Mouse (Mus musculus): ENCODE results near the gene Rem1.
"Not testable (repeated sequence)": the region's sequence is repeated elsewhere in the genome, so short reads cannot be mapped to it uniquely, and the experiment has no call there.

Rem1 gene

DNA sequence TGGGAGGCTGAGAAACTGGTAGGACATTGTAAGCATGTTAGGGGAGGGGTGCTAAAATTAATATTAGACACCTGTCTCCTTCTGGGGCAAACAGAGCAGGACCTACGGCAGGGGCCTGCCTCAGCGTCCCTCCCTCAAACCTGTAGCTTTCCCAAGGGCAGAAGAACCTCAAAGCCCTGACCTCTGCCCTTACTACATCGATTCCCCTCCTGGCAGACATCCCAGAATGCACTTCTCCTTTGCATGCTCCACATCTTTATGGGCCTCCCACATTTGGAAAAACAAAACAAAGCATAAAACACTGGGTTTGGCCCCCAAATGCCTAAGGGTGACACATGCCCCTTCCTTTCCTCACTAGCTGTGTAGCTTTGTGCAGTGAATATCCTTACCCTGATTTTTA lies 2.5 kb downstream of the Rem1 start:
- DNase-seq (ENCODE audit: low read depth), result no peak

DNA sequence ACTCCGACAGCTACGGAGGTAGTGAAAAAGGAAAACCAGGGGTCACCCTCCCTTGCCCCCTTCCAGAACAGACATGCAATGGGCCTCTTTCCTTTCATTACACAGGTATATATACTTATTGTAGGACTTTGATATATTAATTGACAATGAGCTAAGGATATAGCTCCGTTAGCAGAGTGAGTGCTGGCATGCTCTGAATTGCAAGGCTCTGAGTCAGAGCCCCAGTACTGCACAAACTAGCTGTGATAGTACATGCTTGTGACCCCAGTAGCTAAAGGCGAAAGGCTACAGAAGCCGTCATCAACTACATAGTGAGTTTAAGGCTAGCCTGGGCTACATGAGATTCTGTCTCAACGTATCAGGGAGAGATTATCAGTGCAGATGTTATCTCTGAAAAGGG lies 3.2 kb downstream of the Rem1 start:
- DNase-seq (ENCODE audit: low read depth), result no peak

- DNase-seq (ENCODE audit: low read depth), result no peak
Observed at GRCm38 (mm10) chr2:152633334-152633733, 6.6 kb downstream of the Rem1 start.

DNA sequence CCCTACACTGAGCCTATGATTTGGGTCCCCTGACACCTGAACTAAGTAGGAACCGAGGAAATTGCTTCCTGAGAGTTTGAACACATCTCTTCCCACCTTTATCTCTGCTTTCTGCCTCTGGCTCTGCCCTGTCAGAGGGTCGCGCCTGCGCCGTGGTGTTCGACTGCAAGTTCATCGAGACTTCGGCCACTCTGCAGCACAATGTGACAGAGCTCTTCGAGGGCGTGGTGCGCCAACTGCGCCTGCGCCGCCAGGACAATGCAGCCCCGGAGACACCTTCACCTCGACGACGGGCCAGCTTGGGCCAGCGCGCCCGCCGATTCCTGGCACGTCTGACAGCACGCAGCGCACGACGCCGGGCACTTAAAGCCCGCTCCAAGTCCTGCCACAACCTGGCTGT lies 7.6 kb downstream of the Rem1 start:
- no peak for DNase-seq (ENCODE audit: low read depth)

DNA sequence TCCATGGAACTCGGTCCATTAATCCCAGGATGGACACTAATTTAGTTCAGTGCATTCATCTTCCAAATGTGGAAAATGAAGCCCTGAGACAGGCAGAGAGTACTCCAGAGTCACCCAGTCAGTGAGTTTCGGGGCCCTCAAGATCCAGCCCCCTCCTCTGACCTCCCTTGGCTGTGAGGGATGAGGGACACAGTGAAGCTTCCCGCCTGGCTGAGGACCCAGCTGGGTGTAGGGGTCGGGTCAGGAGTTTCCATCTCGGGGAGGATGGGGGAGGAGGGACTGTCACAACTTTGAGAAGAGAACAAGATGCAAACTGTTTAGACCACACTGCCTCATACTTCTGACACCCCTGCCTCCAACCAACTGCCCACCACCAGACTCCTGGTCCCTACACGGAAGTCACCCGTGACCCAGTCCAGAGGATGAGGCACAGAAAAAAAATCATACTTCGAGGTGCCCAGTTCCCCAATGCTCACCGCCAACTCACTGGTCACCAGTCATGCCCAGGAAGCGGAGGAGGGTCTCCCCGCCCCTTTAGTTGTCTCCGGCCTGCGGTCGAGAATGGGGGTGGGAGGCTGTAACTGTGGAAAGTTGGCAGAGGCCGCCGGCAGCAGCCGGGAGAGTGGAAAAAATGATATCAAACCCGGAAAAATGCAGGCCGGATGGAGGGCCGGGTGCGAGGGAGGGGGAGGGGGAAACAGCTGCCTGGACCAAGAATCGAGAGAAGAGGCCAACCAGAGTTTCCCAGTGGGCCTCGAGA lies 9.7 kb downstream of the Rem1 start:
- DNase-seq (ENCODE audit: low read depth), result no peak

- no peak for DNase-seq (ENCODE audit: low read depth)
Observed at GRCm38 (mm10) chr2:152637006-152637322, 10.2 kb downstream of the Rem1 start.

DNA sequence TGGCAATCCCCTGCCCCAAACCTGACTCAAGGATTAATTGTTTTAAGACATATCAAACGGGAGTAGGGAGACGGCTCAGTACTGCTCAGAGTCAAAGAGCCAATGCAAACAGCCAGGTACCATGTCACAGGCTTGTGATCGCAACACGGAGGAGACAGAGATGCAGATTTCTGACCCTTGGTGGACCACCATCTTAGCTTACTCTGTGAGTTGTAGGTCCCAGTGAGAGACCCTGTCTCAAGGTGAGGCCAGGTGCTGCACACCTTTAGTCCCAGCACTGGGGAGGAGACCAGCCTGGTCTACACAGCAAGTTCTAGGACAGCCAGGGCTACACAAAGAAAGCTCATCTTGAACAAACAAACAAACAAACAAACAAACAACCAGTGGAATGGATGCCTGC lies 10.6 kb downstream of the Rem1 start:
- no peak for DNase-seq (ENCODE audit: low read depth)

GRCm38 (mm10) chr2:152638865-152639264 lies 12.1 kb downstream of the Rem1 start:
- DNase-seq (ENCODE audit: low read depth), result no peak

GRCm38 (mm10) chr2:152639406-152640113 lies 12.8 kb downstream of the Rem1 start:
- DNase-seq (ENCODE audit: low read depth), result no peak

DNA sequence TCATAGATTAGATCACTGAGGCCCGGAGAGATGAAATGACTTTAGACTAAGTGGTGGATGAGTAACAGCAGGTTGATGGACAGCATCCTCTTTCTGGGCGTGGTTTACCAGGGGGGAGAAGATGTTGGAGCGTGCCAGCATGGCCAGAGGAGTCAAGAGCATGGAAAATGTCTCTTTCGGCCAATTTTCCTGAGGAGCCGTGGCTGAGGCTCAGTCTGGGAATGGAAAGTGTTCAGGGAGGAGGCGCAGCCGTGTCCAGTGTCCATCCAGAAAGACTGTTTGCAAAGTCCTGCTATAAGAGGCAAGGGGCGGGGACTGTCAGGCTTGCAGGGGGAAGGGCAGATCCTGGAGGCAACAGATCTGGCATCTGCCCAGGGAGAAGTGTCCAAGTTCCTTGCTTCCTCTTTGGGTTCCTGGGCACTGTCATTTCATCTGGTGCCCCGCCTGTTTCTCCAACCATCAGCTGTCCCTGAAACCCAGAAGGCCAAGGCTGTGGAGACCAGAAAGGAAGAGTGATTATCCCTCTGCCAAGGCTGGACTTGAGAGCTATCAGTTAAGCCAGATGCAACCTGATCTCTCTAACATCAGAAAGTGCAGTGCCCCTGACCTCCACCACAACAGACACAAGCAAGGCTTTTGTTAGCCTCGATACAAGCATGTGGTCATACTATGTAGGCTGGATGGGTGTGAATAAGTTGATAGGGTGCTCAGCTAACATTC lies 26.3 kb downstream of the Rem1 start:
- no peak for DNase-seq (ENCODE audit: low read depth)

DNA sequence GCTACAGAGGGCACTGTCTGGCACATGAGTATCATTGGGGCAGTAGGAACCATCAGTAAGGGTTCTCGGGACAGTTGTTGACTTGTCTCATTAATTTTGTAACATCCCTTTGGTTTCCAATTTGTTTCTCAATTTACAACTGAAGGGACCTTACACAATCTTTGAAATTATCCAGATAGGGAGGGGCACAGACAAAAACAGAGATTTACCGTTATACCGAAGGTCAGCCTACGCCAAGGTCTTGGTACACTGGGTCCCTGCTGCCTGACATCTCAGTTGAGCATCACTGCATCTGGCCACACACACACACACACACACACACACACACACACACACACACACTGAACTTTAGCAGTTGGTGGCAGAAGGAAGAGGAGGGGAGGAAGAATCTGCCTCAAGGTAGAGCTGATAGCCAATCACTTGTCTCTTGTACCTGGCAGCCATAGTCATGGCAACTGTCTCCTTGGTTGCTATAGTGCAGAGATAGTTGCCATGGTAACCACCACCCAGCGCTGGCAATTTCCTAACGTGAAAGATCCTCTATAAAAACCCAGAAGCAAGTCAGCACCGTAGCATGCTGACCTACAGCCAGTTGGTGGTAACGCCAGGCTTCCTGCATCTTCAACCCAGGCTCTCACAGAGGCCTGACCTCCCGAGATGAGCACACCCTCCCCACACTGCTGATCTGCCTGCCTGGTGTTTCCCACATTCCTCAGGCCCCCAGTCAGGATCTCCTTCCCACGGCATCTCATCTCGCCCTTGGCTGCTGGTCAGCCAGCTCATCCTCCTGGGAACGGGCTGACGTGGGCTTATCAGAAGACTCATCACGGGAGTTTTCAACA lies 27.3 kb downstream of the Rem1 start:
- DNase-seq (ENCODE audit: low read depth), result no peak

GRCm38 (mm10) chr2:152657398-152657797 lies 30.6 kb downstream of the Rem1 start:
- no peak for DNase-seq (ENCODE audit: low read depth)

DNA sequence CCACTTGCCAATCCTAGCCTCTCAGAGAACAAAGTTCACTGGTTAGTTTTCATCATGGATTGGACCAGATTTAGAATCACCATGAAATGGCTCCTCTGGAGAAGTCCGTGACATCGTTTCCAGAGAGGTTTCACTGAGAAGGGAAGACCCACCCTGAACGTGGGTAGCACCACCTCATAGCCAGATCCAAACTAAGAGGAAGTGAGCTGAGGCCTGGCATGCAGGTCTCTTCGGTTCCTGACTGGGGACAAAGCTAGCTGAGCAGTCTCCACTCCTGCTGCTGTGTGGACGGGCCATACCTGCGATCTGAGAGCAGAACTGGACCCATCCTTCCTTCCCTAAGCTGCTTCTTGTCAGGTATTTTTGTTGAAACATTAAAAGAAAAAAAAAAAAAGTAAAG lies 34.4 kb downstream of the Rem1 start:
- no peak for DNase-seq (ENCODE audit: low read depth)

DNA sequence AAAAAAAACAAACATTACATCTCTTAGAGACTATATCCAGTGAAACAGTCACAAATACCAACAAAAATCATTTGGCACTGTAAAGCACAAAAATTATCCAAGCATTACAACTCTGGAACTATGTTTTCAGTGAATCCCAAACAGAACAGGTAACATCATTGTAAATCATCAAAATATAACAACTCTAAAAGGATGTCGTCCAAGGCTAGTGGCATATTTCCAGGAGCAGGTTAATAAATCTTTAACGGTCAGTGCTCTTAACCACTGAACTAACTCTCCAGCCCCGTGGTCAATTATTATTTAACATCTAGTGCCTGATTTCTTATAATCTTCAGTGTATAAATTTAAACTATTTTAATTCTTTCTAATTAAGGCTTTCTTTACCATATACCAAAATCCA lies 39.4 kb downstream of the Rem1 start:
- DNase-seq (ENCODE audit: low read depth), result not testable (repeated sequence)

DNA sequence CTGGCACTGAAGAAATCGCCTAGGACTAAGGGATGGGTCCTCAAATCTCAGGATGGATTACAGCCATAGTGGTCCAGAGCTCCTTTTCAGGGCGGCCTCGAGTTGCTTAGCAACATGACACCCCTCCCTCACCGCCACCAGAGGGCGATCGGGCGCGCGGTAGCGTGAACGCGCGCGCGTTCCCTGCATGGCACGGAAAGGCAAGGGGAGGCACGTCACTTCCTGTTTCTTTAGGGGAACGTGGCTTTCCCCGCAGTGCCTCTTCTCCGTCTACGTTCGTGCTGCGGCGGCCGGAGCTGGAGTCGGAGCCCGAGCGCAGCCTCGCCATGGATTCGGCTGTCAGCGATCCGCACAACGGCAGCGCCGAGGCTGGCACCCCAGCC lies 42.5 kb downstream of the Rem1 start, which contains the start of gene H13:
TSS of gene H13 (plus strand) at position 206 of the 383 bp plus-strand sequence.
- DNase-seq (ENCODE audit: low read depth), result peak; percentile 89

GRCm38 (mm10) chr2:152669639-152670484 lies 43.1 kb downstream of the Rem1 start:
- no peak for DNase-seq (ENCODE audit: low read depth)

- DNase-seq (ENCODE audit: low read depth), result no peak
Observed at GRCm38 (mm10) chr2:152670983-152671641, 44.4 kb downstream of the Rem1 start.

DNA sequence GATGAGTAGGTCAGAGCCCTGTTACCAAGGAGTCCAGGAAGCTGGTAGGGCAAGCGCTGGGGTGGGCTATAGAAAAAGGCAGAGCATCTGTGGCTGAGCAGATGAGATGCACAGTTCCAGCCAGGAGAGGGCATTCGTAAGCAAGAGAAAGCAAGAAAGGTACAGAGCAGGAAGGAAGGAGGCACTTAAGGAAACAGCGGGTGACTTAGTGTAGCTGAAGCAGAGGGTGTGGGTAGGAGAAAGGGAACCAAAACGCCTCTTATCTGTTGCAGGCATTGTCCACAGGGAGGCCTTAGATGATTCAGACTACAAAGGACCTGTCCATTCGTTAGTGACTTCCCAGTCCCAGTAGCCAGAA lies 44.9 kb downstream of the Rem1 start:
- no peak for DNase-seq (ENCODE audit: low read depth)

- DNase-seq (ENCODE audit: low read depth), result no peak
Observed at GRCm38 (mm10) chr2:152672166-152672565, 45.4 kb downstream of the Rem1 start.

- DNase-seq (ENCODE audit: low read depth), result no peak
Observed at GRCm38 (mm10) chr2:152674148-152674547, 47.4 kb downstream of the Rem1 start.

DNA sequence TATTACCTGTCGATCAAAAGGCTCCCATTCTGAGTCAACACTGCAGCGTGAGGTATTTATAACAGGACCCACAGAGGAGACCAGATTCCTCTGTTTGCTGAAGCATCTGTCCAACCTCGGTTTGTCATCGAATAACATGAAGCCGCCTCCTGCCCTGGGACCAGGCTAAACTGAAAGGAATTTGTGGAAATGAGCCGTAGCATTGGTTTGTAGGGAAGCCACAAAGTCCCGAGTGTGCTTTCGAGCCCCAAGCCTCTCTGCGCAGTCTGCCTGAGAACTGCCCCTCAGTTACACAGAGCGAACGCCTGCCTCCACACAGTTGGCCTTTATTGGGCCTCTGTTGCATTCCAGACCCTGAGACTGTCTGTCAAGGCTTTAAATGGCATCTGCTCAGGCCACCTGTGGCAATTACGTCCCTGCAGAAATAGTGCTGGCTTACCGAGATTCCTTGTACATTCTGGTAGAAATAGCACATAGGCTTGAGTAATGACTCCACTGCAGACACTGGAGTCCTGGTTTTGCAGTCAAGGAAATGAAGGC lies 48.6 kb downstream of the Rem1 start:
- no peak for DNase-seq (ENCODE audit: low read depth)

Data from c-Kit-positive CD71-positive TER-119-negative erythroid progenitor cells, embryonic 14.5 days (primary cell).